Mouse (Mus musculus): ENCODE measurements around the gene Epha8. TPM values are rescaled to one million over a fixed set of nuclear protein-coding genes. Genes with fewer than 3 reads are reported as not detected.

The Epha8 gene
- total and polyA plus RNA-seq, 3 experiments, result 0.03 TPM; not detected in 2

DNA sequence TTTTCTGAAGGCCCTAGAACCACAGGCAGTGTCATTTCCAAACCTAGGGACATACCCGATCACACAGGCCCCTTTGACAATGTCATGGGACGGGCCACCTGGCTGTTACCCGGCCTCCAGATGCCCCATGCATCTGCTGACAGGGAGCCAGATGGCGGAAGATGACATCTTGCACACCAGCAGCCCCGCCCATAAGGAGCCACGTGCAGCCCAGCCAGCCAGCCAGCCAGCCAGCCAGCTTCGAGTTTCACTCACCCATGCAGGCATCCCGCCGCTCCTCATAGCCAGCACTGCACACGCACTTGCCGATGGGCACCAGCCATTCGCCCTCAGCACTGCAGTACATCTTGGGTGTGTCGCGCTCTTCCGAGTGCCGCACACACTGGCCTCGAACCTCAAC lies 11.2 kb downstream of the Epha8 start:
- Histone ChIP-seq H3K27me3 (ENCODE audit: control insufficient read depth in 1 of 2, insufficient read depth in 2 of 2, low read length in 2 of 2) (peaks cover 0 to 1% of the 10 kb centered on the region in 2 experiments; a peak in 1 of 4 replicates), H3K79me2 (ENCODE audit: control insufficient read depth, insufficient read depth, low read length, poor library complexity) (no peaks in the 10 kb centered on the region), H3K27ac (ENCODE audit: control insufficient read depth, low read depth, low read length) (no peak overlapping the region), H3K36me3 (ENCODE audit: control insufficient read depth in 1 of 2, insufficient read depth in 2 of 2, low read length in 2 of 2) (no peaks in the 10 kb centered on the region), H3K4me1 (ENCODE audit: control insufficient read depth in 1 of 2, insufficient read depth in 2 of 2, low read length in 2 of 2) (no peaks in the 10 kb centered on the region), H3K9ac (ENCODE audit: control insufficient read depth, low read depth, low read length, poor library complexity, severe bottlenecking) (no peak overlapping the region), H3K4me3 (ENCODE audit: control insufficient read depth in 1 of 2, insufficient read depth in 1 of 2, low read depth in 2 of 2, low read length in 2 of 2) (no peak overlapping the region), H3K9me3 (replicated peaks; ENCODE audit: insufficient read depth, low read length) (no peaks in the 10 kb centered on the region)
- DNase-seq (ENCODE audit: low read depth, low spot score), result no peak
- TF ChIP-seq POLR2AphosphoS2 (IDR thresholded peaks at IDR 0.05; ENCODE audit: low read length), result no peak
- no peak for TF ChIP-seq MAZ (IDR thresholded peaks at IDR 0.05; ENCODE audit: low read depth, low read length)
- no peak for TF ChIP-seq MAFK (IDR thresholded peaks at IDR 0.05; ENCODE audit: borderline replicate concordance, low read depth, low read length)
- no peak for TF ChIP-seq USF1 (IDR thresholded peaks at IDR 0.05; ENCODE audit: low read depth, low read length)
- TF ChIP-seq MAX (IDR thresholded peaks at IDR 0.05; ENCODE audit: low read length), result no peak
- no peak for TF ChIP-seq TBP (IDR thresholded peaks at IDR 0.05; ENCODE audit: low read depth, low read length)
- no peak for TF ChIP-seq GABPA (IDR thresholded peaks at IDR 0.05; ENCODE audit: low read depth, low read length)
- no peak for TF ChIP-seq ETS1 (IDR thresholded peaks at IDR 0.05; ENCODE audit: low read depth, low read length)
- no peak for TF ChIP-seq EP300 (IDR thresholded peaks at IDR 0.05; ENCODE audit: low read depth in 1 of 2, low read length in 2 of 2)
- no peak for TF ChIP-seq ZMIZ1 (IDR thresholded peaks at IDR 0.05; ENCODE audit: low read depth, low read length)
- TF ChIP-seq ELF1 (IDR thresholded peaks at IDR 0.05; ENCODE audit: low read depth, low read length), result no peak
- no peak for TF ChIP-seq E2F4 (IDR thresholded peaks at IDR 0.05; ENCODE audit: borderline replicate concordance, low read depth, low read length)
- no peak for TF ChIP-seq JUND (IDR thresholded peaks at IDR 0.05; ENCODE audit: low read depth, low read length)
- no peak for TF ChIP-seq CHD1 (IDR thresholded peaks at IDR 0.05; ENCODE audit: low read depth, low read length)

DNA sequence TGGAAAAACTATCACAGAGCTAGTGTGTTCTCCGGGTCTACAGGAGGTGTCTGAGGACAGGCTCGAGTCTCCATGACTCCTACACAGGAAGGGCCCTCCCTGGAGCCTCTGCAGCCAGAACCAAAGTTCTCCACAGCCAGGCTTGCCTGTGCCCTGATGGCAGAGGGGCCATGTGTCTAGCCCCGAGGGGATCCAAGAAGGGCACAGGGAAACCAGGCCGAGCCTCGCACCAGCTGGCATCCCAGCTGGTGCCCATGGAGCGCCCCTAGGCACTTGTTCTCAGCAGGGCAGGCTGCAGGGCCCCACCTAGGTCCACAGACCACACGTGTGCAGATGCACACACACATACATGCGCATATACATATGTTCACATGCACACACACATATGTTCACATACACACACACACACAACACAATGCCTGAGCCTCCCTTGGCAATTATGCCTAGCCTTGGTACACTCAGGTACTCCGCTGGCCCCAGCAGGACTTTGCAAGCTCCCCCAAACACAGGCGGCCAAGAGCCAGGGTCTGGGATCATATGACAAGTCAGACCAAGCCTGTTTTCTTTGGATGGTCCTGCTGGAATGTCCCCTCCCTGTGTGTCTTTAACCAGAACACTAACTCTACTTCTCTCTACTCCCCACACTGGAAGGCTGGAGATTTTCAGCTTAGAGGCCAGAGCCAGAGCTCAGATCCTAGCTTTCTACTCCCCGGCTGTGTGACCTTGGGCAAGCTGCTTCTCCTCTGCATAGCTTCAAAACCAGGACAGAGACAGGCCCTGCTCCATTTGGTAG lies 11.9 kb downstream of the Epha8 start:
- H3K79me2 ChIP-seq (ENCODE audit: control insufficient read depth, insufficient read depth, low read length, poor library complexity), result no peaks in the 10 kb centered on the region
- TF ChIP-seq MEF2A (IDR thresholded peaks at IDR 0.05; ENCODE audit: extremely low read depth, insufficient replicate concordance, low read depth, low read length, poor library complexity, severe bottlenecking), result no peak
- no peak for TF ChIP-seq ZNF384 (IDR thresholded peaks at IDR 0.05; ENCODE audit: low read depth, low read length)
- no peak for TF ChIP-seq POLR2AphosphoS5 (IDR thresholded peaks at IDR 0.05; ENCODE audit: borderline replicate concordance, low read depth, low read length)
- no peak for TF ChIP-seq MAX (IDR thresholded peaks at IDR 0.05; ENCODE audit: low read length)
- TF ChIP-seq GABPA (IDR thresholded peaks at IDR 0.05; ENCODE audit: low read depth, low read length), result no peak
- TF ChIP-seq HCFC1 (IDR thresholded peaks at IDR 0.05; ENCODE audit: low read depth, low read length), result no peak
- no peak for TF ChIP-seq USF2 (IDR thresholded peaks at IDR 0.05; ENCODE audit: borderline replicate concordance in 1 of 2, insufficient read depth in 1 of 2, low read depth in 1 of 2, low read length in 2 of 2)
- no peak for TF ChIP-seq BHLHE40 (IDR thresholded peaks at IDR 0.05; ENCODE audit: borderline replicate concordance, low read depth, low read length)
- no peak for TF ChIP-seq ELF1 (IDR thresholded peaks at IDR 0.05; ENCODE audit: low read depth, low read length)
- no peak for TF ChIP-seq MXI1 (IDR thresholded peaks at IDR 0.05; ENCODE audit: low read depth, low read length)
- H3K27ac ChIP-seq (ENCODE audit: control insufficient read depth, low read depth, low read length), result no peak overlapping the region
- no peak overlapping the region for H3K4me3 ChIP-seq (ENCODE audit: control insufficient read depth in 1 of 2, insufficient read depth in 1 of 2, low read depth in 2 of 2, low read length in 2 of 2)
- H3K4me1 ChIP-seq (ENCODE audit: control insufficient read depth in 1 of 2, insufficient read depth in 2 of 2, low read length in 2 of 2), result no peaks in the 10 kb centered on the region
- H3K9me3 ChIP-seq (replicated peaks; ENCODE audit: insufficient read depth, low read length), result no peaks in the 10 kb centered on the region
- peaks cover 0 to 1% of the 10 kb centered on the region in 2 experiments; a peak in 1 of 4 replicates for H3K27me3 ChIP-seq (ENCODE audit: control insufficient read depth in 1 of 2, insufficient read depth in 2 of 2, low read length in 2 of 2)
- no peak overlapping the region for H3K9ac ChIP-seq (ENCODE audit: control insufficient read depth, low read depth, low read length, poor library complexity, severe bottlenecking)
- H3K36me3 ChIP-seq (ENCODE audit: control insufficient read depth in 1 of 2, insufficient read depth in 2 of 2, low read length in 2 of 2), result no peaks in the 10 kb centered on the region
- DNase-seq (ENCODE audit: low read depth, low spot score), result no peak

Measured in MEL (cell line).